Mouse (Mus musculus) heart, postnatal 0 days (tissue): Measurements from ENCODE around the gene Nrxn3.

Experiments
- CTCF ChIP-seq: IDR thresholded peaks from 2 replicates; pipeline ENCODE4 v1.5.1; 2016; ENCODE audit warnings: antibody characterized with exemption, control low read depth, low read depth
- EP300 ChIP-seq: IDR thresholded peaks from 2 replicates; pipeline ENCODE4 v1.6.1; 2016; ENCODE audit warnings: antibody characterized with exemption, low read depth

DNA sequence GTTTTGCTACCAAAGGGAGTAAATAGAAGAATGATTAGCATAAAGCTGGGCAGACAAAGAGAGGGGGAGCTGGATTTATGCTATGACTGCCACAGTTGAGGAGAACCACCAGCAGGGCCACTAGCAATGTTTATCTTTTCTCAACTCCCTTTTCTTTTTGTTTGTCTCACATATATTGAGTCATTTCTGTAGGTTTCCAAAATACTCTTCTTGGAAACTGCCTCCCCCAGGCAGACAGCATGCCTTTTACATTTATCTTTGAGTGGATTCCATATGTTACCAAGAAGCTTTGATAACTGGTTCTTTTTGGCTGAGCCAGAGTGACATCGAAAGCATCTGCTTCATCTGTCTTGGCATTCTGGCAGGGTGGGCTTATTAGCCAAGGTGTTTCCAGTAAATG is 587.5 kb downstream of the Nrxn3 start:
- TF ChIP-seq CTCF = no peak
- no peak for TF ChIP-seq EP300
